Mouse (Mus musculus) Patski (cell line): ENCODE data around the gene G6pd2. TPM values are rescaled to one million over a fixed set of nuclear protein-coding genes. Genes with fewer than 3 reads are reported as not detected.

Experiments used
- ATAC-seq: fragments of 100-300 bp; one replicate; pipeline ENCODE4 v1.8.0; 2021
- CTCF ChIA-PET: fragments of 350-600 bp; sonication (Branson Sonifier 250); formaldehyde crosslinking; loops from one replicate; lab custom pipeline; 2022; ENCODE audit warnings: inconsistent platforms; lab: Charles Lee
- POLR2A ChIA-PET: fragments of 350-600 bp; sonication (Branson Sonifier 250); formaldehyde crosslinking; loops from one replicate; lab custom pipeline; 2022; ENCODE audit warnings: antibody characterized with exemption, inconsistent platforms; lab: Charles Lee
- DNase-seq: peaks from one replicate; pipeline ENCODE4 v3.0.0-alpha.2; 2011; ENCODE audit warnings: low read depth, low spot score
- H3K27me3 ChIP-seq: fragments of 371-371 bp; one replicate; pipeline ENCODE4 v1.5.1; 2021
- CTCF ChIP-seq: fragments of 100-300 bp; IDR thresholded peaks from one replicate; pipeline ENCODE4 v1.5.1; 2021
- in situ Hi-C: fragments of 300-500 bp; cut with MboI; formaldehyde crosslinking; loops from 3 replicates; pipeline ENCODE4 v1.11.1; 2018; ENCODE audit warnings: low pct_unique_long_range_greater_than_20kb, mixed read lengths
- polyA plus RNA-seq: library from polyadenylated mRNA; unstranded; gene quantifications from one replicate; pipeline ENCODE4 v1.2.3, GENCODE M21; 2021

G6pd2 gene
- polyA plus RNA-seq: 0.21 TPM

- TF ChIP-seq CTCF: no peak
- ChIA-PET CTCF (no interaction called here), POLR2A (no interaction called here)
- DNase-seq: no peak
- no peak for ATAC-seq
- in situ Hi-C loops: no loop called here
- H3K27me3 ChIP-seq: no peaks in the 10 kb centered on the region
These were observed at the start of gene G6pd2 for GRCm38 (mm10) chr5:61808516-61808915. TSS of gene G6pd2 (plus strand) at chr5:61808816.

GRCm38 (mm10) chr5:61764214-61764613, 44.4 kb upstream of the G6pd2 start:
- TF ChIP-seq CTCF: no peak
- ATAC-seq (no peak), DNase-seq (no peak)
- no peaks in the 10 kb centered on the region for H3K27me3 ChIP-seq
- in situ Hi-C loops: no loop called here
- ChIA-PET POLR2A (no interaction called here), CTCF (no interaction called here)

GRCm38 (mm10) chr5:61832935-61833551, 24.4 kb downstream of the G6pd2 start:
- ChIA-PET POLR2A (no interaction called here), CTCF (no interaction called here)
- TF ChIP-seq CTCF: no peak
- ATAC-seq (no peak), DNase-seq (no peak)
- no peaks in the 10 kb centered on the region for H3K27me3 ChIP-seq
- in situ Hi-C loops: no loop called here

- POLR2A ChIA-PET: no interaction called here
- CTCF ChIA-PET: interaction anchor here (2.8 kb wide), 1 partner anchor 10 kb away, joined by 7 read pairs; no protein-coding TSS in a partner anchor
- ATAC-seq (no peak), DNase-seq (no peak)
- no peaks in the 10 kb centered on the region for H3K27me3 ChIP-seq
- in situ Hi-C loops: no loop called here
- TF ChIP-seq CTCF: no peak
These were observed 35.3 kb downstream of the G6pd2 start for GRCm38 (mm10) chr5:61843891-61844290.
